7 mouse cellular contexts compared by ENCODE assay signal in the genomic region with DNA sequence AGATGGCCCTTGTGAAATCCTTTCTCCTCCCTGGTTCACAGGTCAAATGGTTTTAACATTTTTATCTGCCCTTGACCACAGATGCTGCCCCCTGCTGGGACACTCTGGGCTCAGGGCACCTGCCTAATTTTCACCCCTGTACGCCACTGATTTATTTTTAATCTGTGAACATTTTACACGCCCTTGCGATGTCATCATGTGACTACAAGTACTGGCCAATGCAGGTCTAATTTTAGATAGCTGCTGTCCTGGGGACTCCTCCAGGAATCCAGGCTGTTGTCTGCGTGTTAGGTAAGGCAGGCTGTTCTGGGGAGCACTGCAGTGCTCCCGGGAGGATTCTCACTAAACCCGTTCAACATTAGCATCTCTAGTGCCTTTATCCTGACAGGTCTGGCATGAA.
DNase-seq lines count a peak whose midpoint lies in the region; ATAC-seq lines count a peak whose summit lies in the region.

No protein-coding gene starts in this region.

- no peaks in the 10 kb centered on the region for H3K36me3 ChIP-seq in kidney, embryonic 14.5 days (ENCODE audit: control insufficient read depth, insufficient read depth, low read length)
- H3K36me3 ChIP-seq in heart, embryonic 14.5 days (ENCODE audit: control insufficient read depth, insufficient read depth, low read length) = no peaks in the 10 kb centered on the region

- H3K4me2 ChIP-seq in kidney, embryonic 14.5 days (replicated peaks; ENCODE audit: low read depth, low read length) = no peak overlapping the region
- H3K4me2 ChIP-seq in heart, embryonic 14.5 days (ENCODE audit: low read length) = no peak overlapping the region; the same call in 1 of the 2 replicates

- no peak overlapping the region for H3K4me3 ChIP-seq in kidney, embryonic 14.5 days (ENCODE audit: low read length)
- no peak overlapping the region for H3K4me3 ChIP-seq in heart, embryonic 14.5 days (ENCODE audit: control insufficient read depth in 1 of 2, insufficient read depth in 1 of 2, low read depth in 1 of 2, low read length in 2 of 2)

- no peaks in the 10 kb centered on the region; the same call in 1 of the 2 replicates for H3K27me3 ChIP-seq in kidney, embryonic 14.5 days (ENCODE audit: control insufficient read depth, insufficient read depth, low read length)
- H3K27me3 ChIP-seq in heart, embryonic 14.5 days (ENCODE audit: control insufficient read depth, insufficient read depth, low read length) = peaks cover 12% of the 10 kb centered on the region; the same call in 1 of the 2 replicates

- ATAC-seq in kidney, embryonic 14.5 days (ENCODE audit: low FRiP score, low TSS enrichment) = no peak; the same call in 1 of the 2 replicates
- peak; percentile 20; the same call in 1 of the 2 replicates for ATAC-seq in heart, embryonic 14.5 days (ENCODE audit: insufficient number of reproducible peaks, insufficient read depth, low FRiP score, low read depth)

- H3K4me1 ChIP-seq in kidney, embryonic 14.5 days (ENCODE audit: control insufficient read depth, insufficient read depth, low read length) = no peaks in the 10 kb centered on the region; the same call in none of the 2 replicates
- peaks cover 17 to 20% of the 10 kb centered on the region in 2 experiments; a peak in 3 of 4 replicates for H3K4me1 ChIP-seq in heart, embryonic 14.5 days (ENCODE audit: control insufficient read depth in 2 of 2, insufficient read depth in 2 of 2, low read length in 2 of 2)

- 75% methylated on average over 6 of the region's 6 CpGs for WGBS in kidney, embryonic 14.5 days
- 30% methylated on average over 6 of the region's 6 CpGs for WGBS in heart, embryonic 14.5 days

- peak; percentile 3 for DNase-seq in kidney, adult 9 months
- DNase-seq in right cerebral cortex, postnatal 25 days = peak; percentile 17
- DNase-seq in right cerebral cortex, adult 18-20 months = no peak
- no peak for DNase-seq in adrenal gland, postnatal 14 days
- no peak for DNase-seq in retina, postnatal 1 day

- no peak overlapping the region for H3K27ac ChIP-seq in kidney, embryonic 14.5 days (ENCODE audit: low read depth, low read length)
- no peak overlapping the region; a peak in 1 of 4 replicates for H3K27ac ChIP-seq in heart, embryonic 14.5 days (replicated peaks in 1 of 2; ENCODE audit: control insufficient read depth in 1 of 2, insufficient read depth in 1 of 2, low read depth in 2 of 2, low read length in 2 of 2)

- H3K9me3 ChIP-seq in kidney, embryonic 14.5 days (ENCODE audit: control insufficient read depth, low read length) = no peaks in the 10 kb centered on the region
- H3K9me3 ChIP-seq in heart, embryonic 14.5 days (ENCODE audit: control insufficient read depth, low read length) = no peaks in the 10 kb centered on the region

- H3K9ac ChIP-seq in kidney, embryonic 14.5 days (ENCODE audit: low read depth, low read length) = no peak overlapping the region
- no peak overlapping the region for H3K9ac ChIP-seq in heart, embryonic 14.5 days (ENCODE audit: low read length)

Comparison
In these comparisons a context has a peak if more than half of its experiments do, and no peak if none do; other contexts are left out.
1. DNase-seq: peak in kidney, adult 9 months (single experiment) and right cerebral cortex, postnatal 25 days (single experiment); none in right cerebral cortex, adult 18-20 months (single experiment), adrenal gland, postnatal 14 days (single experiment) and retina, postnatal 1 day (single experiment).